Mouse (Mus musculus) hindbrain, embryonic 15.5 days (tissue): ENCODE measurements around the gene Wdr95. TPM values are rescaled to one million over a fixed set of nuclear protein-coding genes. Genes with fewer than 3 reads are reported as not detected.
"Not testable (repeated sequence)": the region's sequence is repeated elsewhere in the genome, so short reads cannot be mapped to it uniquely, and the experiment has no call there.

ENCODE experiments used
- ATAC-seq: fragments of 200-750 bp; cut with Nextera tagmentation; 2 replicates; pipeline ENCODE4 v1.8.0; 2017; ENCODE audit warnings: low read depth, moderate number of reproducible peaks, moderate TSS enrichment; ENCODE audit not compliant: low FRiP score
- H3K27ac ChIP-seq: fragments of 300-500 bp; sonication (generic); replicated peaks from 2 replicates; pipeline ENCODE4 v1.5.1; 2015; ENCODE audit warnings: mild to moderate bottlenecking, inconsistent platforms
- H3K27me3 ChIP-seq: fragments of 300-500 bp; sonication (generic); 2 replicates; pipeline ENCODE4 v1.6.1; 2015; ENCODE audit warnings: control low read depth, inconsistent platforms
- H3K36me3 ChIP-seq: fragments of 300-500 bp; sonication (generic); 2 replicates; pipeline ENCODE4 v1.6.1; 2015; ENCODE audit warnings: control low read depth, inconsistent platforms
- H3K4me1 ChIP-seq: fragments of 300-500 bp; sonication (generic); replicated peaks from 2 replicates; pipeline ENCODE4 v1.6.1; 2015; ENCODE audit warnings: control low read depth, inconsistent platforms
- H3K4me2 ChIP-seq: fragments of 300-500 bp; sonication (generic); 2 replicates; pipeline ENCODE4 v1.6.1; 2015; ENCODE audit warnings: moderate library complexity, mild to moderate bottlenecking, inconsistent platforms
- H3K4me3 ChIP-seq: fragments of 300-500 bp; sonication (generic); 2 replicates; pipeline ENCODE4 v1.5.1; 2015; ENCODE audit warnings: mild to moderate bottlenecking, inconsistent platforms
- H3K9ac ChIP-seq: fragments of 300-500 bp; sonication (generic); 2 replicates; pipeline ENCODE4 v1.6.1; 2015; ENCODE audit warnings: inconsistent platforms
- H3K9me3 ChIP-seq: fragments of 300-500 bp; sonication (generic); 2 replicates; pipeline ENCODE4 v1.6.1; 2016; ENCODE audit warnings: control low read depth, inconsistent platforms
- WGBS: fragments of 180-500 bp; shearing (Covaris S2); methylation state at CpG from one replicate; pipeline ENCODE4 v1.1.7; 2015; 5-methylcytosine and 5-hydroxymethylcytosine counted together
- polyA plus RNA-seq: library from polyadenylated mRNA; unstranded; fragments of >200 nt; fragmentation: Nextera tagmentation; extraction: Ambion mirVana; gene quantifications from 2 replicates; pipeline ENCODE4 v1.2.1, GENCODE M21; 2015

Gene Wdr95
- polyA plus RNA-seq, 1 experiment from 2014 or later, result 0.13 TPM

GRCm38 (mm10) chr5:149524242-149524858 is 4.1 kb upstream of the Wdr95 start:
- peak; percentile 82 for ATAC-seq
- H3K36me3 ChIP-seq, result no peaks in the 10 kb centered on the region
- WGBS, result 8% methylated on average over 16 of the region's 16 CpGs

GRCm38 (mm10) chr5:149525055-149525785 is 3.3 kb upstream of the Wdr95 start:
- Histone ChIP-seq H3K4me2 (peak overlapping the region; percentile 41), H3K9me3 (no peaks in the 10 kb centered on the region), H3K4me3 (no peak overlapping the region), H3K4me1 (peaks cover 58% of the 10 kb centered on the region), H3K27me3 (no peaks in the 10 kb centered on the region), H3K27ac (peak overlapping the region; percentile 89), H3K9ac (no peak overlapping the region), H3K36me3 (no peaks in the 10 kb centered on the region)
- ATAC-seq, result no peak
- WGBS, result 38% methylated on average over 6 of the region's 6 CpGs

More at GRCm38 (mm10) chr5:149524242-149524858, 4.1 kb upstream of the Wdr95 start:
- Histone ChIP-seq H3K27me3 (no peaks in the 10 kb centered on the region), H3K9me3 (no peaks in the 10 kb centered on the region), H3K4me2 (peak overlapping the region; percentile 41), H3K4me1 (peaks cover 52% of the 10 kb centered on the region), H3K4me3 (no peak overlapping the region), H3K9ac (peak overlapping the region; percentile 24; the same call in 1 of the 2 replicates), H3K27ac (peak overlapping the region; percentile 89)

GRCm38 (mm10) chr5:149526467-149526951 is 2.0 kb upstream of the Wdr95 start:
- ATAC-seq, result no peak
- Histone ChIP-seq H3K4me2 (peak overlapping the region; percentile 2; the same call in 1 of the 2 replicates), H3K9ac (no peak overlapping the region), H3K36me3 (no peaks in the 10 kb centered on the region), H3K27ac (peak overlapping the region; percentile 23), H3K4me1 (peaks cover 58% of the 10 kb centered on the region), H3K9me3 (no peaks in the 10 kb centered on the region), H3K27me3 (no peaks in the 10 kb centered on the region), H3K4me3 (no peak overlapping the region)
- WGBS, result 30% methylated on average over 10 of the region's 10 CpGs

- H3K27me3 ChIP-seq, ATAC-seq, H3K4me2 ChIP-seq, H3K4me3 ChIP-seq, H3K9me3 ChIP-seq, H3K36me3 ChIP-seq, H3K9ac ChIP-seq: not testable (repeated sequence)
- 0 out of 2 replicates have a peak overlapping the region, but pooled peaks have one; percentile 39 for H3K27ac ChIP-seq
- 60% methylated on average over 4 of the region's 4 CpGs for WGBS
- peaks cover 58% of the 10 kb centered on the region for H3K4me1 ChIP-seq
Measured at GRCm38 (mm10) chr5:149527292-149527691, 1.2 kb upstream of the Wdr95 start.

- no peak overlapping the region for H3K27ac ChIP-seq
- no peak for ATAC-seq
- 91% methylated on average over 2 of the region's 2 CpGs for WGBS
Measured at GRCm38 (mm10) chr5:149533847-149534246, 5.4 kb downstream of the Wdr95 start.

GRCm38 (mm10) chr5:149536005-149536404 is 7.5 kb downstream of the Wdr95 start:
- Histone ChIP-seq H3K9me3 (no peaks in the 10 kb centered on the region), H3K4me3 (no peak overlapping the region), H3K27ac (no peak overlapping the region), H3K27me3 (no peaks in the 10 kb centered on the region), H3K4me2 (no peak overlapping the region), H3K36me3 (no peaks in the 10 kb centered on the region), H3K9ac (no peak overlapping the region), H3K4me1 (peaks cover 11% of the 10 kb centered on the region)
- ATAC-seq, result no peak; the same call in 1 of the 2 replicates
- WGBS, result 68% methylated on average over 9 of the region's 9 CpGs

More at GRCm38 (mm10) chr5:149533847-149534246, 5.4 kb downstream of the Wdr95 start:
- no peaks in the 10 kb centered on the region for H3K9me3 ChIP-seq
- H3K36me3 ChIP-seq, result no peaks in the 10 kb centered on the region
- H3K9ac ChIP-seq, result no peak overlapping the region
- no peaks in the 10 kb centered on the region for H3K27me3 ChIP-seq
- H3K4me2 ChIP-seq, result no peak overlapping the region
- H3K4me3 ChIP-seq, result no peak overlapping the region
- H3K4me1 ChIP-seq, result peaks cover 21% of the 10 kb centered on the region

- no peaks in the 10 kb centered on the region for H3K36me3 ChIP-seq
- no peak overlapping the region for H3K9ac ChIP-seq
- ATAC-seq, result peak; percentile 54; the same call in 1 of the 2 replicates
- no peak overlapping the region for H3K27ac ChIP-seq
- peaks cover 11% of the 10 kb centered on the region for H3K4me1 ChIP-seq
- H3K9me3 ChIP-seq, result no peaks in the 10 kb centered on the region
- H3K4me2 ChIP-seq, result peak overlapping the region; percentile 40
- WGBS, result 28% methylated on average over 16 of the region's 16 CpGs
- no peaks in the 10 kb centered on the region for H3K27me3 ChIP-seq
- no peak overlapping the region for H3K4me3 ChIP-seq
Measured at GRCm38 (mm10) chr5:149537796-149538511, 9.5 kb downstream of the Wdr95 start.

GRCm38 (mm10) chr5:149538531-149538930 is 10.1 kb downstream of the Wdr95 start:
- peaks cover 11% of the 10 kb centered on the region for H3K4me1 ChIP-seq
- peak overlapping the region; percentile 40 for H3K4me2 ChIP-seq
- no peaks in the 10 kb centered on the region for H3K36me3 ChIP-seq
- no peak for ATAC-seq
- 58% methylated on average over 8 of the region's 8 CpGs for WGBS
- no peaks in the 10 kb centered on the region for H3K27me3 ChIP-seq
- H3K9me3 ChIP-seq, result no peaks in the 10 kb centered on the region
- H3K27ac ChIP-seq, result no peak overlapping the region
- H3K9ac ChIP-seq, result no peak overlapping the region
- no peak overlapping the region for H3K4me3 ChIP-seq

GRCm38 (mm10) chr5:149539051-149539450 is 10.6 kb downstream of the Wdr95 start:
- no peak overlapping the region for H3K4me2 ChIP-seq
- H3K9ac ChIP-seq, result no peak overlapping the region
- H3K27ac ChIP-seq, result no peak overlapping the region
- no peaks in the 10 kb centered on the region for H3K27me3 ChIP-seq
- no peak for ATAC-seq
- WGBS, result 83% methylated on average over 4 of the region's 4 CpGs
- no peak overlapping the region for H3K4me3 ChIP-seq
- no peaks in the 10 kb centered on the region for H3K36me3 ChIP-seq
- H3K4me1 ChIP-seq, result peaks cover 11% of the 10 kb centered on the region
- no peaks in the 10 kb centered on the region for H3K9me3 ChIP-seq

GRCm38 (mm10) chr5:149551179-149551578 is 22.7 kb downstream of the Wdr95 start:
- no peak overlapping the region for H3K4me3 ChIP-seq
- H3K9me3 ChIP-seq, result no peaks in the 10 kb centered on the region
- no peak for ATAC-seq
- H3K4me2 ChIP-seq, result no peak overlapping the region
- no peaks in the 10 kb centered on the region for H3K36me3 ChIP-seq
- no peak overlapping the region for H3K27ac ChIP-seq
- 72% methylated on average over 8 of the region's 10 CpGs for WGBS
- H3K9ac ChIP-seq, result no peak overlapping the region
- no peaks in the 10 kb centered on the region for H3K27me3 ChIP-seq
- H3K4me1 ChIP-seq, result no peaks in the 10 kb centered on the region

GRCm38 (mm10) chr5:149552742-149553141 is 24.3 kb downstream of the Wdr95 start:
- no peaks in the 10 kb centered on the region for H3K27me3 ChIP-seq
- H3K9ac ChIP-seq, result no peak overlapping the region
- no peak for ATAC-seq
- WGBS, result 49% methylated on average over 9 of the region's 9 CpGs
- H3K4me3 ChIP-seq, result no peak overlapping the region
- no peaks in the 10 kb centered on the region for H3K4me1 ChIP-seq
- no peak overlapping the region for H3K27ac ChIP-seq
- no peaks in the 10 kb centered on the region for H3K36me3 ChIP-seq
- no peaks in the 10 kb centered on the region for H3K9me3 ChIP-seq
- no peak overlapping the region for H3K4me2 ChIP-seq

GRCm38 (mm10) chr5:149553373-149553772 is 24.9 kb downstream of the Wdr95 start:
- 86% methylated on average over 11 of the region's 11 CpGs for WGBS
- H3K4me3 ChIP-seq, result no peak overlapping the region

More at GRCm38 (mm10) chr5:149553373-149553772, 24.9 kb downstream of the Wdr95 start:
- Histone ChIP-seq H3K27ac (no peak overlapping the region), H3K27me3 (no peaks in the 10 kb centered on the region), H3K36me3 (no peaks in the 10 kb centered on the region), H3K4me2 (no peak overlapping the region), H3K4me1 (no peaks in the 10 kb centered on the region), H3K9me3 (no peaks in the 10 kb centered on the region), H3K9ac (no peak overlapping the region)
- no peak for ATAC-seq
